Mouse (Mus musculus) midbrain, embryonic 14.5 days (tissue): ENCODE measurements around the gene Trex2. TPM values are rescaled to one million over a fixed set of nuclear protein-coding genes. Genes with fewer than 3 reads are reported as not detected.
A peak's percentile ranks its signal among the peaks of the same experiment; 100 is the strongest.

ENCODE experiments used
- ATAC-seq: fragments of 200-750 bp; cut with Nextera tagmentation; 2 replicates; pipeline ENCODE4 v1.8.0; 2017; ENCODE audit warnings: moderate number of reproducible peaks, moderate library complexity; ENCODE audit not compliant: low FRiP score, low TSS enrichment
- DNase-seq: peaks from one replicate; pipeline ENCODE4 v3.0.0-alpha.2; 2015
- H3K27ac ChIP-seq: fragments of 300-500 bp; sonication (generic); replicated peaks from 2 replicates; pipeline ENCODE4 v1.5.1; 2014; ENCODE audit warnings: mild to moderate bottlenecking, low read depth, low read length, moderate library complexity
- H3K27me3 ChIP-seq: fragments of 300-500 bp; sonication (generic); 2 replicates; pipeline ENCODE4 v1.6.1; 2014; ENCODE audit warnings: low read length, control low read depth, mixed read lengths; ENCODE audit not compliant: control insufficient read depth, insufficient read depth
- H3K36me3 ChIP-seq: fragments of 300-500 bp; sonication (generic); 2 replicates; pipeline ENCODE4 v1.6.1; 2014; ENCODE audit warnings: low read length, control low read depth; ENCODE audit not compliant: control insufficient read depth, insufficient read depth
- H3K4me1 ChIP-seq: fragments of 300-500 bp; sonication (generic); 2 replicates; pipeline ENCODE4 v1.6.1; 2014; ENCODE audit warnings: mild to moderate bottlenecking, antibody characterized with exemption, low read length, control low read depth; ENCODE audit not compliant: control insufficient read depth, insufficient read depth
- H3K4me2 ChIP-seq: fragments of 300-500 bp; sonication (generic); 2 replicates; pipeline ENCODE4 v1.6.1; 2014; ENCODE audit warnings: mild to moderate bottlenecking, low read length, moderate library complexity
- H3K4me3 ChIP-seq: fragments of 300-500 bp; sonication (generic); replicated peaks from 2 replicates; pipeline ENCODE4 v1.5.1; 2014; ENCODE audit warnings: low read depth, low read length
- H3K9ac ChIP-seq: fragments of 300-500 bp; sonication (generic); replicated peaks from 2 replicates; pipeline ENCODE4 v1.6.1; 2014; ENCODE audit warnings: mild to moderate bottlenecking, low read length, moderate library complexity
- H3K9me3 ChIP-seq: fragments of 300-500 bp; sonication (generic); 2 replicates; pipeline ENCODE4 v1.6.1; 2016; ENCODE audit warnings: low read length, control low read depth, mixed read lengths; ENCODE audit not compliant: control insufficient read depth
- WGBS: fragments of 180-500 bp; shearing (Covaris S2); extraction: QIAGEN DNeasy Blood & Tissue Kit; methylation state at CpG from one replicate; pipeline ENCODE4 v1.1.7; 2014; 5-methylcytosine and 5-hydroxymethylcytosine counted together
- polyA plus RNA-seq: library from polyadenylated mRNA; unstranded; fragments of >200 nt; fragmentation: Nextera tagmentation; extraction: Ambion mirVana; gene quantifications from 2 replicates; pipeline ENCODE4 v1.2.1, GENCODE M21; 2014

Trex2 gene
- polyA plus RNA-seq: not detected in 2 replicates

DNA sequence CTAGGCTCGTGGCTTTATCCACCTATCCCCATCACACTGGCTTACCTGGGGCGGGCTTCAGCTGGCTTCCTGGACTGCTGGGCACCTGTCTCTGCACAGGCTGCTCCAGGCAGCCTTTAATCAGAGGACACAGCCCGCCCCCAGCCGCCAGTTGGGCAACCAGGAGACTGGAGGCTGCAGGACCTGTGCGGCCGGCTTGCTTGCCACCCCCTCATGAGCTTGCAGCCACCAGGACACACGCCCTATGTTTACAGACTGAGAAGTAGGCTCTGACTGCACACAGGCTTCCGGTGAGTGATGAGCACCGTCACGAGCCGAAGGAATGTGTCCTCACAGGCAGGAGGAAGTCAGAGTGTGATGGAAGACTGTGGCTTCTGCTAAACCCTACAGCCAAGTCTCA lies at the start of gene Trex2:
Trex2 (minus strand) TSS at position 93 of the 400 bp plus-strand sequence.
- 84% methylated on average over 11 of the region's 11 CpGs for WGBS
- no peak for ATAC-seq

DNA sequence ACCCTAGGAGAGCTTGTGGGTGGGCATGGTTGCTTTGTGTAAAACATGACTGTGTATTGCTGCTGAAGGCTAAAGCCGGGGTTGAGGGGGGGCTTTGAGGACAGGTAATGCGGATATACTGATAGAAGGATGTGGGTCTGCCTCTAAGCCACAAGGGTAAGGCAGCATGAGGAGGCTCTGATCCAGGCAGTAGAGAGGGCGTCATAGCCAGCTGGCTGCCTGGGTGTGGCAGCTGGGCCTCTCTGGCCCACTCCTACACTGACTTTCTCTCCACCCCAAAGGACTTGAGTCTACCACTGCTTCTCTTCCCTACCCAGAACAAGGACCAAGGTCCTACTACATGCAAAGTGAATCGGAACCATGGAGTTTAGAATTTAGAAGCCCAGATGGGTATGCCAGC lies 49.7 kb upstream of the Trex2 start:
- no peak overlapping the region for H3K9ac ChIP-seq
- no peak overlapping the region for H3K4me2 ChIP-seq
- ATAC-seq (no peak), DNase-seq (no peak)
- H3K4me1 ChIP-seq: no peaks in the 10 kb centered on the region
- no peak overlapping the region for H3K4me3 ChIP-seq
- H3K27ac ChIP-seq: no peak overlapping the region
- WGBS: 90% methylated on average over 4 of the region's 4 CpGs
- H3K27me3 ChIP-seq: no peaks in the 10 kb centered on the region
- H3K36me3 ChIP-seq: no peaks in the 10 kb centered on the region
- H3K9me3 ChIP-seq: no peaks in the 10 kb centered on the region

More for the DNA sequence above, at the start of gene Trex2:
- H3K9ac ChIP-seq: no peak within 1 kb of the TSS
- H3K4me3 ChIP-seq: no peak within 1 kb of the TSS
- DNase-seq: no peak
- H3K27me3 ChIP-seq: no peaks in the 10 kb centered on the region
- peaks cover 11% of the 10 kb centered on the region for H3K36me3 ChIP-seq
- H3K4me1 ChIP-seq: no peaks in the 10 kb centered on the region
- no peaks in the 10 kb centered on the region for H3K9me3 ChIP-seq
- no peak within 1 kb of the TSS for H3K27ac ChIP-seq
- H3K4me2 ChIP-seq: no peak within 1 kb of the TSS

DNA sequence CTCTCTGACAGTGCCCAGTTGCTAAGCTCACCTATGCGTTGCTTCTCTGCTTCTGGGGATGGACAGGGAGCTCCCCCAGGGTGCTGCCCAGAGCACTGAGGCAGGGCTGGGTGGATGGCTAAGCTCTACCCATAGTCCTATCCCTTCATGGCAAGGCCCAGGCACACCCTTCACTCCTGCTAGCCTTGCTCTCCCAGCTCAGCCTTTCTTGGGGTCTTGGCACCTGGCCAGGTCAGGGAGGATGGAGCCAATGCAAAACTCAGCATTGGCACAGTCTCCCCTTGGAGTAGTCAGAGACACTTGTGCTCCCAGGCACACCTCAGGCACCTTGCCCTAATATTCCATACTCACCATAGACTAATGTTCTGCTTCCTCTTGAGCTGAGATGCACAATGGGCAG lies 48.9 kb upstream of the Trex2 start:
- 76% methylated on average over 1 of the region's 1 CpGs for WGBS

DNA sequence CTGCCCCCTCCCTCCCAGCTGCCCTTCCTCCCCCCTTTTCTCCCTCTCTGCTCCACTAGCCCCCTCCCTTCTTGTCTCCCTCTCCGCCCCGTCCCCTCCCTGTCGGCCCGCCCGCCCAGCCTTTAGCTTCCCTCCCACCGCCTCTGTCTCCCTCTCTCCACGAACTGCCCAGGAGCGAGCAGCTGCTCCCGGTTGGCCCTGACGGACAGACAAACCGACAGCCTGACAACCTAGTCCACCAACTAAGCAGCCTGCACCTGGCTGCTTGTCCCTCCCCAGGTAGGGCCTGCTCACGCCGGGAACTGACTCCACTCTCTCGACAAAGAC lies 48.3 kb upstream of the Trex2 start, which contains the start of gene Bgn:
Bgn (plus strand) TSS at position 119 of the 327 bp plus-strand sequence.
- Histone ChIP-seq H3K9me3 (no peaks in the 10 kb centered on the region), H3K9ac (no peak within 1 kb of the TSS), H3K27me3 (no peaks in the 10 kb centered on the region), H3K4me1 (no peaks in the 10 kb centered on the region), H3K4me3 (no peak within 1 kb of the TSS), H3K4me2 (peak within 1 kb of the TSS; percentile 19; the same call in 1 of the 2 replicates), H3K27ac (no peak within 1 kb of the TSS), H3K36me3 (no peaks in the 10 kb centered on the region)
- no peak for ATAC-seq
- 29% methylated on average over 13 of the region's 14 CpGs for WGBS
- no peak for DNase-seq

More for the DNA sequence above, 48.9 kb upstream of the Trex2 start:
- Histone ChIP-seq H3K9ac (no peak overlapping the region), H3K9me3 (no peaks in the 10 kb centered on the region), H3K4me3 (no peak overlapping the region), H3K4me1 (no peaks in the 10 kb centered on the region), H3K4me2 (no peak overlapping the region), H3K27ac (no peak overlapping the region), H3K36me3 (no peaks in the 10 kb centered on the region), H3K27me3 (no peaks in the 10 kb centered on the region)
- no peak for DNase-seq
- ATAC-seq: no peak

GRCm38 (mm10) chrX:73482643-73483483 lies 47.7 kb upstream of the Trex2 start:
- Histone ChIP-seq H3K4me1 (no peaks in the 10 kb centered on the region), H3K9ac (no peak overlapping the region), H3K4me3 (no peak overlapping the region), H3K27ac (no peak overlapping the region), H3K9me3 (no peaks in the 10 kb centered on the region), H3K36me3 (no peaks in the 10 kb centered on the region), H3K4me2 (peak overlapping the region; percentile 19; the same call in 1 of the 2 replicates), H3K27me3 (no peaks in the 10 kb centered on the region)
- DNase-seq (no peak), ATAC-seq (no peak)
- 55% methylated on average over 4 of the region's 4 CpGs for WGBS

DNA sequence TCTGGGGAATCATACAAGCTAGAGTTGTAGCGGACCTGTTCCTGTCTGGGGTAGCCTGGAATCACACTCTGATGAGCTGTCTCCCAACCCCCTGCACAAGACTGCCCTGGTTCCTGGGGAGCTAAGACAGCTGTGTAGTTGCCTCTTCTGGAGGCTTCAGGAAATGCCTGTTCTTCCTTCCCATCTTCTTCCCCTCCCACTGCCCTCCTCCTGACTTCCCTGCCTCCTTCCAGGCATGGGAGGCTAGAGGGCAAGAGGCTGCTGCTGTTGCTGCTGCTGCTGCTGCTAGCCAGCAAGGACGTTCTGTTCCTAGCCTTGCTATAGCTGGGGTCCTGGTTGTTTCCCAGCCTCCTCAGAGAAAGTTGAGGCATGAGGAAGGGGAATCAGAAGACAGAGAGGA lies 45.2 kb upstream of the Trex2 start:
- ATAC-seq (no peak), DNase-seq (no peak)
- no peak overlapping the region for H3K9ac ChIP-seq
- H3K36me3 ChIP-seq: no peaks in the 10 kb centered on the region
- no peaks in the 10 kb centered on the region for H3K9me3 ChIP-seq
- WGBS: 49% methylated on average over 2 of the region's 2 CpGs
- no peaks in the 10 kb centered on the region for H3K4me1 ChIP-seq
- no peak overlapping the region for H3K4me2 ChIP-seq
- H3K27me3 ChIP-seq: no peaks in the 10 kb centered on the region
- H3K27ac ChIP-seq: no peak overlapping the region
- H3K4me3 ChIP-seq: no peak overlapping the region

DNA sequence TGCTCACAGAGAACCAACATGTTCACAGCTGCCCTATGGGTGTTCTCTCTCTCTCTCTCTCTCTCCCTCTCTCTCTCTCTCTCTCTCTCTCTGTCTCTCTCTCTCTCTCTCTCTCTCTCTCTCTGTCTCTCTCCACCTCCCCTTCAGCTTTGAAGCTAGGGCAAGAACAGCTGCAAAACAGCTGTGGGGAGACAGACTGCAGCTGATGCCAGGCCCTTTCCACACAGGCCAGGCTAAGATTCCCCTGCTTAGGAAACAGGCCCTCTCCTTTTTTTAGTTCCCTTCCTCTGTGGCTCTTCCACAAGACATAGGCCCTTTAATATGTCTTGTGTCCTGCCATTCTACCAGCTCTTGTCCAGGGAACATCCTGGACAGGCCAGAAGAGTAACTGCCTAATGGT lies 44.5 kb upstream of the Trex2 start:
- ATAC-seq (no peak), DNase-seq (no peak)
- Histone ChIP-seq H3K9ac (no peak overlapping the region), H3K9me3 (no peaks in the 10 kb centered on the region), H3K4me3 (no peak overlapping the region), H3K4me2 (no peak overlapping the region), H3K27me3 (no peaks in the 10 kb centered on the region), H3K36me3 (no peaks in the 10 kb centered on the region), H3K27ac (no peak overlapping the region), H3K4me1 (no peaks in the 10 kb centered on the region)

- no peak for DNase-seq
- Histone ChIP-seq H3K9me3 (no peaks in the 10 kb centered on the region), H3K4me1 (no peaks in the 10 kb centered on the region), H3K27me3 (no peaks in the 10 kb centered on the region), H3K27ac (no peak overlapping the region), H3K9ac (no peak overlapping the region), H3K36me3 (no peaks in the 10 kb centered on the region), H3K4me3 (no peak overlapping the region), H3K4me2 (no peak overlapping the region)
- ATAC-seq: no peak
- 62% methylated on average over 2 of the region's 2 CpGs for WGBS
These were observed 42.4 kb upstream of the Trex2 start for GRCm38 (mm10) chrX:73477500-73477899.

DNA sequence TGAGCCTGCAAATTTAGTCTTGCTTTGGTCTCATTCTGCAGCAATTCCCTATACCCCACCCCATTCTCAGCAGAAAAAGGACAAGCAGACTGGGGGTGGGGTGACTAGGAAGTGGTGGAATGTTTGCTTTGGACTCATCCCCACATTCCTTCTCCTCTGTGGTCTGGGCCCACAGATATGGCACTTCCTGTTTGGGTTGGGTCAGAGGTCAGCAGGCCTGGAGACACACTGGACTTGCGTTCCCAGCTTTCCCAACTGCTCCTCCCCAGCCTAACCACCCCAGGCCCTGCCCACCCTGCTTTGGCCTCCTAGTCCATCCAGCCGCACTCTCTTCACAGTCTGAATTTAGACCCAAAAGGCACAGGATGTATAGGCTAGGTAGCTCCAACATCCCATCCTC lies 41.5 kb upstream of the Trex2 start:
- ATAC-seq: no peak
- no peak overlapping the region for H3K9ac ChIP-seq
- no peak for DNase-seq
- H3K9me3 ChIP-seq: no peaks in the 10 kb centered on the region
- no peaks in the 10 kb centered on the region for H3K27me3 ChIP-seq
- no peak overlapping the region for H3K4me2 ChIP-seq
- WGBS: 79% methylated on average over 2 of the region's 2 CpGs
- H3K4me3 ChIP-seq: no peak overlapping the region
- H3K36me3 ChIP-seq: no peaks in the 10 kb centered on the region
- H3K27ac ChIP-seq: no peak overlapping the region
- H3K4me1 ChIP-seq: no peaks in the 10 kb centered on the region
